Mouse (Mus musculus): Measurements from ENCODE around the gene Gatb. TPM values are rescaled to one million over a fixed set of nuclear protein-coding genes. Genes with fewer than 3 reads are reported as not detected.

The Gatb gene
- polyA plus RNA-seq, 1 experiment, result 0.07 TPM

GRCm38 (mm10) chr3:85616389-85616788 lies 42.5 kb downstream of the Gatb start:
- H3K4me1 ChIP-seq (ENCODE audit: control insufficient read depth), result peaks cover 6% of the 10 kb centered on the region
- H3K4me3 ChIP-seq (replicated peaks), result no peak overlapping the region
- H3K27me3 ChIP-seq (ENCODE audit: control insufficient read depth), result no peaks in the 10 kb centered on the region
- TF ChIP-seq GATA1 (IDR thresholded peaks at IDR 0.05; ENCODE audit: low read length) (no peak), TAL1 (IDR thresholded peaks at IDR 0.05; ENCODE audit: low read length) (no peak)
- H3K36me3 ChIP-seq (ENCODE audit: control insufficient read depth), result peaks cover 22% of the 10 kb centered on the region
- no peaks in the 10 kb centered on the region for H3K9me3 ChIP-seq (ENCODE audit: control insufficient read depth, low read length)

GRCm38 (mm10) chr3:85618885-85619284 lies 45.0 kb downstream of the Gatb start:
- H3K9me3 ChIP-seq (ENCODE audit: control insufficient read depth, low read length), result no peaks in the 10 kb centered on the region

DNA sequence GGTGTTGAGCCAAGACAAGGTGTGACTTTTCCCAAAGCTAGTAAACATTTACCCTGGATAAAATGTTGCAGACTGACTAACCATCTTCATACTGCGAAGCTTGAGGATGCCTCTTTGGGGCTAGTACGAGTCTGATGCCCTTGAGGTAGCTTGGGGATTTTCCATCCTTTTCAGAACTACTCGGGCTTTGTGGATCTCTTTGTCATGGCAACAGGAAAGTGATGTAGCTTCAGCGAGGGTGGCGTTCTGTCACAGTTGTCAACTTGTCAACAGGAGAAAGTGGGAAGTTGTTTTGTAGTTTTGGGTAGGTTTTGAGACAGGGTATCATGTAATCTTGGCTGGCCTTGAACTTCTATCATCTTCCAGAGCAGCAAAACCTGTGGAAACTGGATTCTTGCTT lies 45.4 kb downstream of the Gatb start:
- TF ChIP-seq GATA1 (IDR thresholded peaks at IDR 0.05; ENCODE audit: low read length) (no peak), TAL1 (IDR thresholded peaks at IDR 0.05; ENCODE audit: low read length) (no peak)
- H3K4me1 ChIP-seq (ENCODE audit: control insufficient read depth), result peaks cover 6% of the 10 kb centered on the region
- peaks cover 22% of the 10 kb centered on the region for H3K36me3 ChIP-seq (ENCODE audit: control insufficient read depth)
- H3K27me3 ChIP-seq (ENCODE audit: control insufficient read depth), result no peaks in the 10 kb centered on the region
- H3K4me3 ChIP-seq (replicated peaks), result no peak overlapping the region
- no peaks in the 10 kb centered on the region for H3K9me3 ChIP-seq (ENCODE audit: control insufficient read depth, low read length)

More at GRCm38 (mm10) chr3:85618885-85619284, 45.0 kb downstream of the Gatb start:
- Histone ChIP-seq H3K4me3 (replicated peaks) (no peak overlapping the region), H3K4me1 (ENCODE audit: control insufficient read depth) (peaks cover 6% of the 10 kb centered on the region), H3K27me3 (ENCODE audit: control insufficient read depth) (no peaks in the 10 kb centered on the region), H3K36me3 (ENCODE audit: control insufficient read depth) (peaks cover 22% of the 10 kb centered on the region)
- no peak for TF ChIP-seq TAL1 (IDR thresholded peaks at IDR 0.05; ENCODE audit: low read length)
- no peak for TF ChIP-seq GATA1 (IDR thresholded peaks at IDR 0.05; ENCODE audit: low read length)

DNA sequence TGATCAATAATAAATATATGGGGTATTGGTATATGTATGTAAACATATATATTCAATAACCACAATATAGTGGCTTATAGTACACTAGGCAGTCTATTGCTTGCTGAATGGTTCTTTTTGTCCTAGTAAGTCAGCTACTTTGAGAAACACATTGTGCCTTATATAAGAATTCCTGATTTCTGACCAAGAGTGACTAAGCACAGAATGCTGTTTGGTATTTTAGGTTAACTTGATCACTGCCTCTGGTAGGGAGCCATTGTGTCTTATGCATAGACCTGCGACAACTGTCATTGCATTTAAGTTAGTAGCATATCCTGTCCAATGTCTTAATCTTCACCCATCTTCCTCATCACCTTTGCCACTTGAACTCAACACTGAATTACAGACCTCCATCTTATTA lies 45.8 kb downstream of the Gatb start:
- Histone ChIP-seq H3K4me3 (replicated peaks) (no peak overlapping the region), H3K36me3 (ENCODE audit: control insufficient read depth) (peaks cover 22% of the 10 kb centered on the region), H3K27me3 (ENCODE audit: control insufficient read depth) (no peaks in the 10 kb centered on the region), H3K9me3 (ENCODE audit: control insufficient read depth, low read length) (no peaks in the 10 kb centered on the region), H3K4me1 (ENCODE audit: control insufficient read depth) (peaks cover 6% of the 10 kb centered on the region)
- TF ChIP-seq GATA1 (IDR thresholded peaks at IDR 0.05; ENCODE audit: low read length) (no peak), TAL1 (IDR thresholded peaks at IDR 0.05; ENCODE audit: low read length) (no peak)

DNA sequence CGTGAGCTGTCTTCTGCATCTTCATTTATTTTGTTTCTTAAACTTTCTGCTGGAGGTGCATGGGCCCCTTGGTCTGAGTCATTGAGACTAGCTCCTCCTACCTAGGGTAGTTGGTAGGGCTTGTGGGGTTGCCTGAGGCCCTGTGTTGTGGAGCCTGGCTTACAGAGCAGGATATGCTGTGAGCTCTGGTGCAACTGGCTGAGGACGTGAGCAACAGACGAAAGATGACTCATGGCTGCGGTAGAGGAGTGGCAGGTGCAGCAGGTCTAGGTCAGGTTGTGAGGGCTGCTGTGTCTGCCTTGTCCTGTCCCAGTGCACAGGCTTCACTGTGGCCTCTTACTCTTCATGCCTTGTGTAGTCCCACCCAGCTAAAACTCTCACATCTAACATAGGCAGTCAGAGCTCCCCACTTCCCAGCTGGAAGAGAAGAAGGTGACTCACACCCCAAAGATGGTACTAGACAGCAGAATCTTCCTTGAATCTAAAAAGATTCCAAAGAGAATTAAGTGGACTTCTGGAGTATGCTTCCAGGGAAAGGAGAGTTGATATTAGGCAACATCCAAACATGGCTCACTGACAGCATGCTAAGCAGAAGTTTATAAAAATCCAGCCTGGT lies 56.1 kb downstream of the Gatb start:
- no peak for TF ChIP-seq GATA1 (IDR thresholded peaks at IDR 0.05; ENCODE audit: low read length)
- no peak for TF ChIP-seq TAL1 (IDR thresholded peaks at IDR 0.05; ENCODE audit: low read length)
- Histone ChIP-seq H3K27me3 (ENCODE audit: control insufficient read depth) (no peaks in the 10 kb centered on the region), H3K4me1 (ENCODE audit: control insufficient read depth) (no peaks in the 10 kb centered on the region), H3K36me3 (ENCODE audit: control insufficient read depth) (peaks cover 2% of the 10 kb centered on the region), H3K4me3 (replicated peaks) (no peak overlapping the region), H3K9me3 (ENCODE audit: control insufficient read depth, low read length) (no peaks in the 10 kb centered on the region)

GRCm38 (mm10) chr3:85633733-85634132 lies 59.8 kb downstream of the Gatb start:
- Histone ChIP-seq H3K27me3 (ENCODE audit: control insufficient read depth) (no peaks in the 10 kb centered on the region), H3K4me3 (replicated peaks) (no peak overlapping the region), H3K9me3 (ENCODE audit: control insufficient read depth, low read length) (no peaks in the 10 kb centered on the region), H3K4me1 (ENCODE audit: control insufficient read depth) (no peaks in the 10 kb centered on the region), H3K36me3 (ENCODE audit: control insufficient read depth) (peaks cover 10% of the 10 kb centered on the region)
- TF ChIP-seq GATA1 (IDR thresholded peaks at IDR 0.05; ENCODE audit: low read length), result no peak
- TF ChIP-seq TAL1 (IDR thresholded peaks at IDR 0.05; ENCODE audit: low read length), result no peak

GRCm38 (mm10) chr3:85634389-85635125 lies 60.6 kb downstream of the Gatb start:
- Histone ChIP-seq H3K9me3 (ENCODE audit: control insufficient read depth, low read length) (no peaks in the 10 kb centered on the region), H3K4me3 (replicated peaks) (no peak overlapping the region), H3K4me1 (ENCODE audit: control insufficient read depth) (no peaks in the 10 kb centered on the region), H3K36me3 (ENCODE audit: control insufficient read depth) (peaks cover 10% of the 10 kb centered on the region), H3K27me3 (ENCODE audit: control insufficient read depth) (no peaks in the 10 kb centered on the region)
- TF ChIP-seq TAL1 (IDR thresholded peaks at IDR 0.05; ENCODE audit: low read length), result no peak

- H3K9me3 ChIP-seq (ENCODE audit: control insufficient read depth, low read length), result no peaks in the 10 kb centered on the region
- TF ChIP-seq GATA1 (IDR thresholded peaks at IDR 0.05; ENCODE audit: low read length) (no peak), TAL1 (IDR thresholded peaks at IDR 0.05; ENCODE audit: low read length) (no peak)
- no peaks in the 10 kb centered on the region for H3K27me3 ChIP-seq (ENCODE audit: control insufficient read depth)
- H3K4me1 ChIP-seq (ENCODE audit: control insufficient read depth), result no peaks in the 10 kb centered on the region
- H3K4me3 ChIP-seq (replicated peaks), result no peak overlapping the region
- H3K36me3 ChIP-seq (ENCODE audit: control insufficient read depth), result peaks cover 10% of the 10 kb centered on the region
Observed at GRCm38 (mm10) chr3:85635126-85635419, 61.2 kb downstream of the Gatb start.

DNA sequence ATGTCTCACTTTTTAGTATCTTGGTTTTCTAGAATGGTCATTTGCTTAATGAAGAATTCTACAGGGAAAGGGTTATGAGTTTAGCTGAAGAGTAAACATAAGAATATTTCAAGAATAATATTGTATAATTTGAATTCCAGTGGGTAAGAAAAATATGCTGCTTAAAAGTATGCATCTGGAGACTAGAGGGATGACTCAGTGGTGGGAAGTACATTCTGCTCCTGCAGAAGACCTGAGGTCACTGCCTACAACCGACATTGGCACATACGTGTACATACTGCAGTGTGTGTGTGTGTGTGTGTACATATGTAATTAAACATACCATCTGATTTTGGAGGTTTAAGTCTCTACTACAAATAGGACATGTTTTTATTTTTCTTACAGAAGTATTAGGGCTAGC lies 61.7 kb downstream of the Gatb start:
- no peak for TF ChIP-seq TAL1 (IDR thresholded peaks at IDR 0.05; ENCODE audit: low read length)
- TF ChIP-seq GATA1 (IDR thresholded peaks at IDR 0.05; ENCODE audit: low read length), result no peak
- no peaks in the 10 kb centered on the region for H3K27me3 ChIP-seq (ENCODE audit: control insufficient read depth)
- H3K36me3 ChIP-seq (ENCODE audit: control insufficient read depth), result peaks cover 10% of the 10 kb centered on the region

More for the DNA sequence above, 61.7 kb downstream of the Gatb start:
- Histone ChIP-seq H3K9me3 (ENCODE audit: control insufficient read depth, low read length) (no peaks in the 10 kb centered on the region), H3K4me1 (ENCODE audit: control insufficient read depth) (no peaks in the 10 kb centered on the region), H3K4me3 (replicated peaks) (no peak overlapping the region)
